Mouse (Mus musculus): ENCODE measurements at regions not wholly inside any gene's neighbourhood (a gene's known extent, or its start where the extent isn't known, plus 50 kb on each side); places are given as distances from the start of the nearest gene placed in this dataset.

DNA sequence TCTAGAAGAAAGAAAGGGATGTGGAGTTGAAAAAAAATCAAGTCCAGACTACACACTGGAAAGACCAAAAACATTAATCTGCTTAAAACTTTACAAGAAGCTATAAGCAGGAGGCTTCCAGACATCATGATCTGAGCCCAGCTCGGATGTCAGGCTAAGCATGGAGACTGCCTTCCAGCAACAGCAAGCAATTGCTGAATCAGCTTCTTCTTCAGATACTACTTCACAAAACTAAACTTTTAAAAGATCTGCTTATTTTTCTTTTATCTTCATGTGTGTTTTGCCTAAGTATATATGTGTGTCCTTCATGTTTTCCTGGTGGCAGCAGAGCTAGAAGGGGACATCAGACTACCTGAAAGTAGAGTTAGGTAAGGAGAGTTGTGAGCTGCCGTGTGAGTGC is 266.6 kb upstream of the 4930412O13Rik start:
- Histone ChIP-seq H3K27ac (no peak overlapping the region), H3K4me3 (no peak overlapping the region)
- DNase-seq (ENCODE audit: extremely low spot score in 1 of 2, low spot score in 2 of 2): no peak
- intact Hi-C loops (cut with DNase I): no loop called here
- TF ChIP-seq CTCF (IDR thresholded peaks at IDR 0.05): no peak

- H3K4me3 ChIP-seq: no peak overlapping the region
- H3K27ac ChIP-seq: no peak overlapping the region
- no peak for DNase-seq (ENCODE audit: extremely low spot score in 1 of 2, low spot score in 2 of 2)
- no peak for TF ChIP-seq CTCF (IDR thresholded peaks at IDR 0.05)
- intact Hi-C loops (cut with DNase I): no loop called here
Observed at GRCm38 (mm10) chr2:9616292-9616691, 264.8 kb upstream of the 4930412O13Rik start.

GRCm38 (mm10) chr2:9620303-9621244 is 260.5 kb upstream of the 4930412O13Rik start:
- Histone ChIP-seq H3K27ac (no peak overlapping the region; the same call in 1 of the 2 replicates), H3K4me3 (0 out of 2 replicates have a peak overlapping the region, but pooled peaks have one; percentile 0)
- intact Hi-C loops (cut with DNase I): loop anchor here (2.0 kb wide), 1 partner anchor 156 kb away; no protein-coding TSS in a partner anchor
- TF ChIP-seq CTCF (IDR thresholded peaks at IDR 0.05): no peak
- peak; percentile 63 to 72 for DNase-seq (ENCODE audit: extremely low spot score in 1 of 2, low spot score in 2 of 2)

- TF ChIP-seq CTCF (IDR thresholded peaks at IDR 0.05): no peak
- intact Hi-C loops (cut with DNase I): no loop called here
Observed at GRCm38 (mm10) chr2:9623702-9624101, 257.4 kb upstream of the 4930412O13Rik start.

GRCm38 (mm10) chr2:9628026-9628425 is 253.0 kb upstream of the 4930412O13Rik start:
- Histone ChIP-seq H3K27ac (no peak overlapping the region), H3K4me3 (no peak overlapping the region)
- no peak for DNase-seq (ENCODE audit: extremely low spot score in 1 of 2, low spot score in 2 of 2)
- intact Hi-C loops (cut with DNase I): no loop called here
- TF ChIP-seq CTCF (IDR thresholded peaks at IDR 0.05): no peak

More at GRCm38 (mm10) chr2:9623702-9624101, 257.4 kb upstream of the 4930412O13Rik start:
- Histone ChIP-seq H3K27ac (no peak overlapping the region), H3K4me3 (no peak overlapping the region)
- DNase-seq (ENCODE audit: extremely low spot score in 1 of 2, low spot score in 2 of 2): no peak

GRCm38 (mm10) chr2:9632719-9633446 is 248.2 kb upstream of the 4930412O13Rik start:
- Histone ChIP-seq H3K4me3 (no peak overlapping the region), H3K27ac (no peak overlapping the region)
- intact Hi-C loops (cut with DNase I): no loop called here
- DNase-seq (ENCODE audit: extremely low spot score in 1 of 2, low spot score in 2 of 2): no peak
- TF ChIP-seq CTCF (IDR thresholded peaks at IDR 0.05): no peak

- no peak for DNase-seq (ENCODE audit: extremely low spot score in 1 of 2, low spot score in 2 of 2)
- Histone ChIP-seq H3K27ac (no peak overlapping the region), H3K4me3 (no peak overlapping the region)
- TF ChIP-seq CTCF (IDR thresholded peaks at IDR 0.05): no peak
- intact Hi-C loops (cut with DNase I): no loop called here
Observed at GRCm38 (mm10) chr2:9639262-9639661, 241.8 kb upstream of the 4930412O13Rik start.

GRCm38 (mm10) chr2:9641629-9642028 is 239.4 kb upstream of the 4930412O13Rik start:
- H3K4me3 ChIP-seq: no peak overlapping the region
- TF ChIP-seq CTCF (IDR thresholded peaks at IDR 0.05): no peak
- intact Hi-C loops (cut with DNase I): no loop called here
- H3K27ac ChIP-seq: no peak overlapping the region
- DNase-seq (ENCODE audit: extremely low spot score in 1 of 2, low spot score in 2 of 2): no peak

GRCm38 (mm10) chr2:9642411-9642810 is 238.6 kb upstream of the 4930412O13Rik start:
- intact Hi-C loops (cut with DNase I): no loop called here
- TF ChIP-seq CTCF (IDR thresholded peaks at IDR 0.05): no peak

GRCm38 (mm10) chr2:9646466-9646865 is 234.6 kb upstream of the 4930412O13Rik start:
- H3K4me3 ChIP-seq: no peak overlapping the region
- no peak overlapping the region for H3K27ac ChIP-seq
- intact Hi-C loops (cut with DNase I): no loop called here
- DNase-seq (ENCODE audit: extremely low spot score in 1 of 2, low spot score in 2 of 2): no peak
- no peak for TF ChIP-seq CTCF (IDR thresholded peaks at IDR 0.05)

More at GRCm38 (mm10) chr2:9642411-9642810, 238.6 kb upstream of the 4930412O13Rik start:
- DNase-seq (ENCODE audit: extremely low spot score in 1 of 2, low spot score in 2 of 2): no peak
- H3K4me3 ChIP-seq: no peak overlapping the region
- H3K27ac ChIP-seq: no peak overlapping the region

DNA sequence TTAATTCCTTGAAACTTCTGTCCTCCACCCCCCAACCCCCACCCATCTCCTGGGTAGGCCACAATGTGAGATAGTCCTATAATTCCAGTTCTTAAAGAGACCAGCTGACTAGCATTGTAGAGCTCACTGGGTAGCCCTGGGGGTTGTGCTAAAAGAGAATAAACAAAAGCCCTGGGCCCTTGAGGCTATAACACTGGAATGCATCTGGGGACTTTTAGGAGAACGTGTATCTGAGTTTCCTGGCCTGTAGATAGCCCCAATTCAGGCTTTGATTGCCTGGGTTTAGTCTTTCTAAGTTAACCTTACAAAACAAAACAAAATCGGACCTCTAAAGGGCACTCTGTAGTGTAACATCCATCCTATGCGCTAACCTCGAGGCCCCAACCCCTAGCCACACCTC is 234.1 kb upstream of the 4930412O13Rik start:
- no peak overlapping the region for H3K4me3 ChIP-seq
- no peak overlapping the region for H3K27ac ChIP-seq
- intact Hi-C loops (cut with DNase I): no loop called here
- DNase-seq (ENCODE audit: extremely low spot score in 1 of 2, low spot score in 2 of 2): no peak
- no peak for TF ChIP-seq CTCF (IDR thresholded peaks at IDR 0.05)

- TF ChIP-seq CTCF (IDR thresholded peaks at IDR 0.05): no peak
- intact Hi-C loops (cut with DNase I): no loop called here
- no peak overlapping the region for H3K4me3 ChIP-seq
- H3K27ac ChIP-seq: no peak overlapping the region
- no peak for DNase-seq (ENCODE audit: extremely low spot score in 1 of 2, low spot score in 2 of 2)
Observed at GRCm38 (mm10) chr2:9650082-9650481, 231.0 kb upstream of the 4930412O13Rik start.

Data from left cerebral cortex, adult 2 months (tissue).